Mouse (Mus musculus): ENCODE measurements at regions not wholly inside any gene's neighbourhood (a gene's known extent, or its start where the extent isn't known, plus 50 kb on each side); places are given as distances from the start of the nearest gene placed in this dataset.
"Not testable (repeated sequence)": the region's sequence is repeated elsewhere in the genome, so short reads cannot be mapped to it uniquely, and the experiment has no call there.

DNA sequence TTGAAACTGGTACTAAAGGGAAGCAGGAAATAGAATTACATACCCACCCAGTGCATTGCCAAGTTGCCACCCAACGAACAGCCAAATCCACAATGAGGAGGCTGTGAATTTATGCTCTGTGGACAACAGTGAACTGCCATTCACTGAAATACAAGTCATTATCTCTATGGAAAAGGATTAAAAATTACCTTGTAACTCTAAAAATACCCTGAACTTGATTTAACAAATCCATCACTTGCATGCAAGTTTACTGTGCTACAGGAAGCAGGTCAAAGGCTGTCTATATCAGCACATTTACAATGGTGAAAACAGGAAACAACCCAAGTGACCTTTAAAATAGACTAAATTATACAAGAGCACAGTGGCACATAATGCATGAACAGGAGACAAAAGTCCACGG is 202.2 kb upstream of the Sema6d start:
- WGBS: 34% methylated on average over 2 of the region's 2 CpGs

DNA sequence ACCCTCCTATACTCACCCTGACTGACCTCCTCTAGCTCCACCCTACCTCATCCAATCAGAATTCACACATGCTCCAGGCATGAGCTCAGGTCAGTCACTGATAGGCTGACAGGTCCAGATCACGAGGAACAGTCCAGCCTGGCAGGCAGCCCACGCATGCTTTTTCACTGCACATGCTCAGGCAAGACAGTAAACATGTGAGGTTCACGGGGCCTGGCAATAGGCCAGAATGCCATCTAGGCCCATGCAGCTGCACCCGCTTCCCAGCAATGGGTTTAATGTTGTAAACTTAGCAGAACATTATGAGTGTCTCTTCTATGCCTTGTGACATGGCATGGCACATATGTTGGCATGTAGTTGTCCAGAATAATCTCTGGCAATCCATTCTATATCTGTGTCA is 177.8 kb upstream of the Sema6d start:
- not testable (repeated sequence) for DNase-seq (ENCODE audit: low spot score); H3K27ac ChIP-seq (ENCODE audit: low read length)

More for the DNA sequence above, 202.2 kb upstream of the Sema6d start:
- TF ChIP-seq EP300 (IDR thresholded peaks at IDR 0.05) (peak; percentile 83), CTCF (IDR thresholded peaks at IDR 0.05) (no peak)
- Histone ChIP-seq H3K4me3 (ENCODE audit: low read depth, low read length) (no peak overlapping the region), H3K4me2 (replicated peaks; ENCODE audit: low read depth, low read length) (no peak overlapping the region), H3K9ac (replicated peaks; ENCODE audit: low read depth) (no peak overlapping the region), H3K27me3 (replicated peaks; ENCODE audit: insufficient read depth, low read length) (no peaks in the 10 kb centered on the region), H3K36me3 (ENCODE audit: insufficient read depth, low read length) (no peaks in the 10 kb centered on the region), H3K4me1 (ENCODE audit: insufficient read depth, low read depth, low read length) (no peaks in the 10 kb centered on the region), H3K9me3 (ENCODE audit: low read length) (no peaks in the 10 kb centered on the region), H3K27ac (ENCODE audit: low read length) (no peak overlapping the region)
- ATAC-seq: peak; percentile 85
- DNase-seq (ENCODE audit: low spot score): peak; percentile 53

DNA sequence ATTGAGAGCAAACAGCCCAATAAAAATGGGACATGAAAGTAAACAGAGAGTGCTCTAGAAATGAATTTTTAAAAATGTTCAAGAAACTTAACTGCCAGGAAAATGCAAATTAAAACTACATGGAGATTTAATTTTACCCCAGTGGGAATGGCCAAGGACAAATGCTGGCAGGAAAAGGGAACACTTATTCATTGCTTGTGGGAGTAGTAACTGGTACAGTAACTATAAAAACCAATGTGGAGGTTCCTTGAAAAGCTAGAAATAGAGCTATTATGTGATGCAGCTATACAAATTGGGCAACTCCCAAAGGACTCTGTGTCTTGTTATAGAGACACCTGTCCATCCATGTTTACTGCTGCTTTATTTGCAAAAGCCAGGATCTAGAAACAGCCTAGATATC is 175.7 kb upstream of the Sema6d start:
- ATAC-seq (no peak), DNase-seq (ENCODE audit: low spot score) (no peak)
- Histone ChIP-seq H3K9me3 (ENCODE audit: low read length) (no peaks in the 10 kb centered on the region), H3K27ac (ENCODE audit: low read length) (no peak overlapping the region), H3K4me2 (replicated peaks; ENCODE audit: low read depth, low read length) (no peak overlapping the region), H3K4me3 (ENCODE audit: low read depth, low read length) (no peak overlapping the region), H3K27me3 (replicated peaks; ENCODE audit: insufficient read depth, low read length) (no peaks in the 10 kb centered on the region), H3K4me1 (ENCODE audit: insufficient read depth, low read depth, low read length) (no peaks in the 10 kb centered on the region), H3K36me3 (ENCODE audit: insufficient read depth, low read length) (no peaks in the 10 kb centered on the region), H3K9ac (replicated peaks; ENCODE audit: low read depth) (no peak overlapping the region)
- no peak for TF ChIP-seq EP300 (IDR thresholded peaks at IDR 0.05)
- TF ChIP-seq CTCF (IDR thresholded peaks at IDR 0.05): no peak

More for the DNA sequence above, 177.8 kb upstream of the Sema6d start:
- not testable (repeated sequence) for H3K9me3 ChIP-seq (ENCODE audit: low read length); H3K36me3 ChIP-seq (ENCODE audit: insufficient read depth, low read length); ATAC-seq; H3K9ac ChIP-seq (replicated peaks; ENCODE audit: low read depth); H3K27me3 ChIP-seq (replicated peaks; ENCODE audit: insufficient read depth, low read length); H3K4me1 ChIP-seq (ENCODE audit: insufficient read depth, low read depth, low read length); H3K4me3 ChIP-seq (ENCODE audit: low read depth, low read length); H3K4me2 ChIP-seq (replicated peaks; ENCODE audit: low read depth, low read length)
- 52% methylated on average over 4 of the region's 4 CpGs for WGBS

DNA sequence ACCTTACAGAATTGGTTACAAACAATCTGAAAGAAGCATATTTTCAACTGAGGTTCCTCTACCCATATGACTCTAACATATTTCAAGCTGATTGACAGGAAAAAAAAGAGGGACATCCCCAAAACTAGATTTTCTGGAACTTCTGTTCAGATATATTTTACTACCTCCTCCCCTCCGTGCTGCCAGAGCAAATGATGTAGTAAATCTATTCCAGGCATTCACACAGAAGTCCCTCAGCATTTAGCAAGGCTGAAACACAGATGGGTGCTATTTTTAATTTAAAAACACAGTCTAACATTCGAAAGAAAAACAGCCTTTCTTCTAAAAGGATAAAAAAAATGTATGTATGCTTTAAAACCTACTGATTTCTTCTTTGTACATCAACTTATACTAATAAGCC is 169.4 kb upstream of the Sema6d start:
- WGBS: 35% methylated on average over 2 of the region's 2 CpGs
- no peaks in the 10 kb centered on the region for H3K4me1 ChIP-seq (ENCODE audit: insufficient read depth, low read depth, low read length)
- H3K9me3 ChIP-seq (ENCODE audit: low read length): no peaks in the 10 kb centered on the region
- H3K27me3 ChIP-seq (replicated peaks; ENCODE audit: insufficient read depth, low read length): no peaks in the 10 kb centered on the region
- no peak overlapping the region for H3K4me2 ChIP-seq (replicated peaks; ENCODE audit: low read depth, low read length)
- TF ChIP-seq EP300 (IDR thresholded peaks at IDR 0.05): no peak
- ATAC-seq: no peak
- no peaks in the 10 kb centered on the region for H3K36me3 ChIP-seq (ENCODE audit: insufficient read depth, low read length)
- H3K27ac ChIP-seq (ENCODE audit: low read length): no peak overlapping the region
- no peak for DNase-seq (ENCODE audit: low spot score)
- no peak overlapping the region for H3K9ac ChIP-seq (replicated peaks; ENCODE audit: low read depth)
- H3K4me3 ChIP-seq (ENCODE audit: low read depth, low read length): no peak overlapping the region

DNA sequence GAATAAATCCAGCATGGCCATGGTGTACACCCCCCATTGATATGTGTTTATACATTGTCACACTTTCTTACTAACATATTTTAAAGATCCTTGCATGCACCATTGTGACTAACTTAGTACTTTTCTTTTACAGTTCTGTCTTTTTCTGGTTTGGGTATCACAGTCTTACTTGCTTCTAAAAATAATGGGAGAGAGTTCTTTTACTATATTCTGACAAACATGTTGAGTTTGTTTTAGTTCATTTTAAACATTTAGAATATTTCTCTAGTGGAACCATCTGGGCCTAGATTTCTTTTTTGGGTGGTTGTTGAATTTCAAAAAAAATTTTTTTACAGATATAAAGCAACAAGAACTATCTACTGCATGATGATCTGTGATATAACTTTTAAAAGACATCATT is 161.7 kb upstream of the Sema6d start:
- Histone ChIP-seq H3K4me2 (replicated peaks; ENCODE audit: low read depth, low read length) (no peak overlapping the region), H3K4me1 (ENCODE audit: insufficient read depth, low read depth, low read length) (no peaks in the 10 kb centered on the region), H3K4me3 (ENCODE audit: low read depth, low read length) (no peak overlapping the region), H3K9me3 (ENCODE audit: low read length) (no peaks in the 10 kb centered on the region), H3K27ac (ENCODE audit: low read length) (no peak overlapping the region), H3K27me3 (replicated peaks; ENCODE audit: insufficient read depth, low read length) (no peaks in the 10 kb centered on the region), H3K9ac (replicated peaks; ENCODE audit: low read depth) (no peak overlapping the region), H3K36me3 (ENCODE audit: insufficient read depth, low read length) (no peaks in the 10 kb centered on the region)
- TF ChIP-seq EP300 (IDR thresholded peaks at IDR 0.05) (no peak), CTCF (IDR thresholded peaks at IDR 0.05) (no peak)
- ATAC-seq (no peak), DNase-seq (ENCODE audit: low spot score) (no peak)

DNA sequence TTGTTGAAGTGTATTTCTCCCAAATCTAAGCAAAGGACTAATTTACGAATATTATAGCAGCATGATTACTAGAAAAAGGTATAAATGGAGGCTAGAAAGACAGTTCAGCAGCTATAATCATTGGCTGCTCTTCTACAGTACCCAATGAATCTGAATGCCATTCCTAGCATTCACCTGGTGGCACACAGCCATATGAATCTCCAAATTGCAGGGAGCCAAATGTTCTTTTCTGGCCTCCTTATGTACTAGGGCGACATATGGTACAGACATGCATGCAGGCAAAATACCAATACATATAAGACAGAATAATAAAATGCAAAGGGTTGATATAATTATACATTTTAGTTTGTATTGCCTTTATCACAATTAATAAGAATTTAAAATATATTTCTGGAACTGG is 152.9 kb upstream of the Sema6d start:
- Histone ChIP-seq H3K4me2 (replicated peaks; ENCODE audit: low read depth, low read length) (no peak overlapping the region), H3K9me3 (ENCODE audit: low read length) (no peaks in the 10 kb centered on the region), H3K27ac (ENCODE audit: low read length) (no peak overlapping the region), H3K36me3 (ENCODE audit: insufficient read depth, low read length) (no peaks in the 10 kb centered on the region), H3K27me3 (replicated peaks; ENCODE audit: insufficient read depth, low read length) (no peaks in the 10 kb centered on the region), H3K4me3 (ENCODE audit: low read depth, low read length) (no peak overlapping the region), H3K9ac (replicated peaks; ENCODE audit: low read depth) (no peak overlapping the region), H3K4me1 (ENCODE audit: insufficient read depth, low read depth, low read length) (no peaks in the 10 kb centered on the region)
- 78% methylated on average over 2 of the region's 2 CpGs for WGBS
- no peak for ATAC-seq
- TF ChIP-seq EP300 (IDR thresholded peaks at IDR 0.05): no peak
- TF ChIP-seq CTCF (IDR thresholded peaks at IDR 0.05): no peak
- DNase-seq (ENCODE audit: low spot score): no peak

DNA sequence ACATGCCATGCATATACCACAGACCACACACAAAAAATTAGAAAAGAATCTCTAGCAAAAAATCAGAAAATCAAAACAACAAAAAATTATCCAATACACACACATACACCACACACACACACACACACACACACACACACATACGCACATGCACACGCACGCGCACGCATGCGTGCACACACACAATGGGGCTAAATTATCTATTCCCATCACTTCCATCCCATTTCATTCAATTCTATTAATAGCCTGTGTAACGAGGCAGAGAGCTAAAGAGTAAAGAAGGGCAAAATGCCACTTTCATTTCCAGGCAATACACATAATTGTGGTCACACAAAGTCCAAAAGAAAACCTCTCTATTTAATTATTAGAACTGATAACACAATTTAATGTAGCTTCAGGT is 126.2 kb upstream of the Sema6d start:
- Histone ChIP-seq H3K9ac (replicated peaks; ENCODE audit: low read depth) (no peak overlapping the region), H3K27ac (ENCODE audit: low read length) (no peak overlapping the region), H3K27me3 (replicated peaks; ENCODE audit: insufficient read depth, low read length) (no peaks in the 10 kb centered on the region), H3K9me3 (ENCODE audit: low read length) (no peaks in the 10 kb centered on the region), H3K36me3 (ENCODE audit: insufficient read depth, low read length) (no peaks in the 10 kb centered on the region), H3K4me3 (ENCODE audit: low read depth, low read length) (no peak overlapping the region), H3K4me1 (ENCODE audit: insufficient read depth, low read depth, low read length) (no peaks in the 10 kb centered on the region), H3K4me2 (replicated peaks; ENCODE audit: low read depth, low read length) (no peak overlapping the region)
- ATAC-seq: no peak
- DNase-seq (ENCODE audit: low spot score): no peak
- 87% methylated on average over 7 of the region's 7 CpGs for WGBS
- no peak for TF ChIP-seq EP300 (IDR thresholded peaks at IDR 0.05)
- no peak for TF ChIP-seq CTCF (IDR thresholded peaks at IDR 0.05)

Measured in lung, postnatal 0 days (tissue).